Mouse (Mus musculus): ENCODE data around the gene E330017A01Rik. TPM values are rescaled to one million over a fixed set of nuclear protein-coding genes. Genes with fewer than 3 reads are reported as not detected.

E330017A01Rik gene
- polyA plus RNA-seq, 1 experiment from 2014 or later = not detected

DNA sequence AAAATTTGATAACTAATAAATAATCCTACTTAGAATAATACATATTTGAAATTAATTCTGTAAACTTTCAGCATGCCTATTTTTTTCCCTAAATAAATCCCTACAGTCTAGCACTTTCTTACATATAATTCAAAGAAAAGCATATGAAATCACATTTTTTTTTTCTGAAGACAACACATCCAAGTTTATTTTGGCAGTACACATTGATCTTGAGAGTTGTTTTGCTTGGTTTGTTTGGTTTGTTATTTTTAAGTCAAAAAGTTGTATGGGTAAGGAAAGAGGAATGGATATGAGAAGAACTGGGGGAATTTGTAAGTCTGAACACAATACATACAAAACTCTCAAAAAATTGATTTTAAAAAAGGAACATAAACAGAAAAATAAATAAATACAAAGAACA, 17.2 kb upstream of the E330017A01Rik start:
- H3K27me3 ChIP-seq (ENCODE audit: low read depth, poor library complexity, severe bottlenecking) = no peaks in the 10 kb centered on the region
- no peaks in the 10 kb centered on the region for H3K9me3 ChIP-seq (replicated peaks)
- H3K4me3 ChIP-seq = no peak overlapping the region
- no peaks in the 10 kb centered on the region for H3K36me3 ChIP-seq
- DNase-seq (ENCODE audit: low spot score) = no peak
- no peaks in the 10 kb centered on the region for H3K4me1 ChIP-seq
- no peak overlapping the region for H3K27ac ChIP-seq (replicated peaks)

DNA sequence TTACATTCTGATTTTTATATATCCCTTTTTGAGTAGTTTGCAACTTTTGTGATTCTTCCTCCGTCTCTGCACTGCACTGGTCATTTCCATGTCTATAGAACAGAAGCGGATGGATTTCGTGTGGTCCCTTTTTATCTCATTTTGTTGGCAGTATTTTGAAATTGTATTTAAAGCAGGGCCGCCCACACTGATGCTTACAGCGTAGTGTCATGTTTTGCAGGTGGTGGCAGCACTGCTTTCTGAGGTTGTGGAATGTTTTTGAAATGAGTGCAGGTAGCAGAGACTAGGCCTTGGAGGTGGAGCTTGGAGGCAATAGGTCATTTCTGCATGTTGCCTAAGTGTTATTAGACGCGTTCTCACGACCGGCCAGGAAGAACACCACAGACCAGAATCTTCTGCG, 11.4 kb upstream of the E330017A01Rik start:
- Histone ChIP-seq H3K4me3 (no peak overlapping the region), H3K9me3 (replicated peaks) (no peaks in the 10 kb centered on the region), H3K4me1 (no peaks in the 10 kb centered on the region), H3K36me3 (no peaks in the 10 kb centered on the region), H3K27me3 (ENCODE audit: low read depth, poor library complexity, severe bottlenecking) (no peaks in the 10 kb centered on the region), H3K27ac (replicated peaks) (no peak overlapping the region)
- 95% methylated on average over 10 of the region's 10 CpGs for WGBS
- DNase-seq (ENCODE audit: low spot score) = no peak

DNA sequence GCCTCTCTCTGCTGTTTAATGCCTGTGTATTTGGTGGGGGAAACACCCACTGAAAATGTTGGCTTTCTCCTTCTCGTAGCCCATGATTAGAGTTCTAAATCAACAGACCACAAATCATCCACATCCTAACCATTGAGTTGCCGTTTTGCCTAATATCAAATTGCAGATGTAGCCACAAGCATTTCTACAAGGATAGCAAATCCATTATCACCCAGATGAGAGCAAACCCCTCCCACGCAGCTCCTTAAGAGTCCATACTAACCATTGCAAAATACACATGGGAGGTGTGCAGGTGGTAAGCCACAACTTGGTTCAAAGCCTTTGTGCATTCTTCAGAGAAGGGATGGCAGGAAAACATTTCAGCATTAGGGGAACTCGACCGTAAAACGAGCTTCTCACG, 523 bp downstream of the E330017A01Rik start:
- no peaks in the 10 kb centered on the region for H3K9me3 ChIP-seq (replicated peaks)
- no peaks in the 10 kb centered on the region for H3K4me1 ChIP-seq
- H3K27ac ChIP-seq (replicated peaks) = no peak overlapping the region
- H3K27me3 ChIP-seq (ENCODE audit: low read depth, poor library complexity, severe bottlenecking) = no peaks in the 10 kb centered on the region
- H3K36me3 ChIP-seq = no peaks in the 10 kb centered on the region
- WGBS = 88% methylated on average over 7 of the region's 7 CpGs
- H3K4me3 ChIP-seq = no peak overlapping the region
- DNase-seq (ENCODE audit: low spot score) = no peak

DNA sequence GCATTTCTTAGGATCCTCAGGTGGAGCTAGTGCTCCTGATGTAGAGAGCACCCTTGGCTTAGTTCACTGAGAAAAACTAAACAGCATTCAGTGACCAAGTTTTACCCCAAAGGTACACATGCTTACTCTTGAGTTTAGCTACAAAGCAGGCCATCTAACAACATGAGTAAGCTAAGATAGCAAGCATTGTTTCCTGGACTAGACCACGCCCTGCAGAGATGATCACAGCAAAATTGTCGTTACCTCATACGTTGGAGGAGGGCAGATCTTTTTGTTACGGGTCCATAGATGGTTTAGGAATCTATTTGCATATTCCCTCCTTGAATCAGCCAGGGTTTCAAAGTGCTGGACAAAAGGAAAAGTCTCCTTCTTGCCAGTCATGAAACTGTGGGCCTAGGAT, 1.1 kb downstream of the E330017A01Rik start:
- 83% methylated on average over 4 of the region's 4 CpGs for WGBS

DNA sequence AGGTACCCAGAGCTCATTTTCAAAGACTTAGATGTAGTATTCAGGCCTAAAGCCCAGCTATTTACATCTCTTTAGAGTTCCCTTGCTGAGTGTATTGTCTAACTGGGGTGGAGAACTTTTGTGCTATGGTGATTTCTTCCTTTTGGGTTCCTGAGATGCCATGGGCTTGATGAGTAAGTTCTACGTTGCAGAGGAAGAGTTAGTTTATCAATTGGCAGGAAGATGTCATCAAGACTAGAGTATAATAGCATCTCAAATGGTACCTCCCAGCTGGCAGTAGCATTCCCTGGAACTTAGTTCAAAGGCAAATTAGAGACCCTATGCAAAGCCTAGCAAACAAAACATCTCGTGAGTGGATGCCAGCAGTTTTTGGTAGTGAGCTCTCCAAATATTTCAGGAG, 2.7 kb downstream of the E330017A01Rik start:
- Histone ChIP-seq H3K27ac (replicated peaks) (no peak overlapping the region), H3K4me1 (no peaks in the 10 kb centered on the region), H3K27me3 (ENCODE audit: low read depth, poor library complexity, severe bottlenecking) (no peaks in the 10 kb centered on the region), H3K4me3 (no peak overlapping the region), H3K36me3 (no peaks in the 10 kb centered on the region), H3K9me3 (replicated peaks) (no peaks in the 10 kb centered on the region)
- DNase-seq (ENCODE audit: low spot score) = no peak
- WGBS = 60% methylated on average over 2 of the region's 2 CpGs

More for the DNA sequence above, 1.1 kb downstream of the E330017A01Rik start:
- Histone ChIP-seq H3K9me3 (replicated peaks) (no peaks in the 10 kb centered on the region), H3K4me1 (no peaks in the 10 kb centered on the region), H3K36me3 (no peaks in the 10 kb centered on the region), H3K4me3 (no peak overlapping the region), H3K27me3 (ENCODE audit: low read depth, poor library complexity, severe bottlenecking) (no peaks in the 10 kb centered on the region), H3K27ac (replicated peaks) (no peak overlapping the region)
- DNase-seq (ENCODE audit: low spot score) = no peak

DNA sequence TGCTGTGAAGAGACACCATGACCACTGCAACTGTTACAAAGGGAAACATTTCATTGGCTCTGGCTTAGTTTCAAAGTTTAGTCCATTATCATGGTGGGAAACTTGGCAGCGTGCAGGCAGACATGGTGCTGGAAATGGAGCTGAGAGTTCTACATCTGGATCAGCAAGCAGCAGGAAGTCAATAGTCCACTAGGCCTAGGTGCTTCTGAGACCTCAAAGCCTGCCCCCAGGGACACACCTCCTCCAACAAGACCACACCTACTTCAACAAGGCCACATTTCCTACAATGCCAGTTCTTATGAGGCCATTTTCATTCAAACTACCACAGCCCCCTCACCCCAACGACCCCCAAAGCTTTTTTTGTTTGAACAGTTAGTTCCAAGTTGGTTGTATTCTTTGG, 8.8 kb downstream of the E330017A01Rik start:
- no peaks in the 10 kb centered on the region for H3K27me3 ChIP-seq (ENCODE audit: low read depth, poor library complexity, severe bottlenecking)
- H3K9me3 ChIP-seq (replicated peaks) = no peaks in the 10 kb centered on the region
- no peak overlapping the region for H3K4me3 ChIP-seq
- H3K4me1 ChIP-seq = no peaks in the 10 kb centered on the region
- H3K27ac ChIP-seq (replicated peaks) = no peak overlapping the region
- no peak for DNase-seq (ENCODE audit: low spot score)
- no peaks in the 10 kb centered on the region for H3K36me3 ChIP-seq
- WGBS = 53% methylated on average over 2 of the region's 2 CpGs

DNA sequence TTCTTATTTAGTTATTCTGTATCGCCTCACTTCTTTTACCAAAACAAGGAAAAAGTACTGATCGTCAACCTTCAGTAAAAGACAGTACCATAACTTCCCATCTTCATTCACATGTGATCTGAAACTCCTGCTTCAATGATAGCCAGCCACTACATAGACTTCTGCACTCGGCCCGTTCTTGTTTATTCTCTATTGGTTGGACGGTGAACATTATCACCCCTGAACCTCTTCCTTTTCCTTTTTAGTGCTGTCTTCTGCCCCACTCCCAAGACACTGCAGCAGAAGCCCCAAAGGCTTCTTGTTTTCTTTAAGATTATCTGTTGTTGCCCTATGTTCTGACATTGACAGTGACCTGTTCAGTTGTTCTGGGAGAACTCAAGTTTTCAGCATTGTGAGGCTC, 9.6 kb downstream of the E330017A01Rik start:
- no peak for DNase-seq (ENCODE audit: low spot score)
- Histone ChIP-seq H3K27ac (replicated peaks) (no peak overlapping the region), H3K27me3 (ENCODE audit: low read depth, poor library complexity, severe bottlenecking) (no peaks in the 10 kb centered on the region), H3K4me3 (no peak overlapping the region), H3K36me3 (no peaks in the 10 kb centered on the region), H3K9me3 (replicated peaks) (no peaks in the 10 kb centered on the region), H3K4me1 (no peaks in the 10 kb centered on the region)
- WGBS = 92% methylated on average over 5 of the region's 5 CpGs

DNA sequence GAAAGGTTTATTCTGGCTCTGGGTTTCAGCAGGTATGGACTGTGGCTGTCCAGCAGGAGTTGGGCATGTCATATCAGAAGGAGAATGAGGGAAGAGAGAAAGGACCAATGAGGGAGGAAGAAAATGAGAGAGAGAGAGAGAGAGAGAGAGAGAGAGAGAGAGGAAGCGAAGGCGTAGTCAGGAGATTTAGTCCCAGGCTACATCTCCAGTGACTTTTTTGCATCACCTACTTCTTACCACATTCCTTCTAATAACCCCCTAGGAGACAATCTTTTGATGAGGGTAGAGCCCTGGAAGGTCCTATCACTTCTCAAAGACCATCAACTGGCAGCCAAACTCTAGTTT, 10.2 kb downstream of the E330017A01Rik start:
- 88% methylated on average over 2 of the region's 2 CpGs for WGBS
- H3K4me3 ChIP-seq = no peak overlapping the region
- H3K4me1 ChIP-seq = no peaks in the 10 kb centered on the region
- H3K9me3 ChIP-seq (replicated peaks) = no peaks in the 10 kb centered on the region
- no peak for DNase-seq (ENCODE audit: low spot score)
- H3K36me3 ChIP-seq = no peaks in the 10 kb centered on the region
- no peak overlapping the region for H3K27ac ChIP-seq (replicated peaks)
- H3K27me3 ChIP-seq (ENCODE audit: low read depth, poor library complexity, severe bottlenecking) = no peaks in the 10 kb centered on the region

DNA sequence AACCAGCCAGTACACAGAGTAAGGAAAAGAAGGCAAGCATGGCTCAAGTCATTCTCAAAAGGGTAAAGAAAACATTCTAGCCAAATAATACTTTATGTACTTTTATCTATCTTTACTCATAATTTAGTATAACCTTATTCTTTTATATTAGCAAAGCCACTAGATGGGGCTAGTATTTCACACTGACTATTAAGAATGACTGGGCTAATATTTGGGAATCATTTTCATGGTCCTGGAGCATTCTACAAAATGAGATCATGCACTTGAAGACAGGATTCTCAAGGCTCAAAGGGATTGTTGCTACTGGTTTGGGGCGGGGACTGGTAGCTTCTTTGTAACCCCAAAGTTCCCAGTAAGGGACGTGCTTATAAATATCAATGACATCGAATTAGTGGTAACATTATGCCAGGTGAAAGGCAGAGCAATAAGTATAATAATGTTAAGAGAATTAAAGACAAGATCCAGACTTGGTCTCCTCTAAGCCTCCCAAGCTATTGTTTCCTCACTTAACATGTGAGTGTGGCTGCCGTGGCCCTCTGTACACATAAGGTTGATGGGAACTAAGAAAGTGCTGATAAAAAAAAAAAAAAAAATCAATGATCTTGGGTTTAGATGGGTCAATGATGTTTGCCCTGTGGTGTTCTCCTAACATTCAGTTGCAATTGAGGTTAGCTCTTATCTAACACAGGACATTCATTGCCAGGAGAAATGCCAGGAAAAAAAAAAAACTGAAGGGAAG, 10.8 kb downstream of the E330017A01Rik start:
- WGBS = 89% methylated on average over 4 of the region's 4 CpGs
- Histone ChIP-seq H3K9me3 (replicated peaks) (no peaks in the 10 kb centered on the region), H3K4me3 (no peak overlapping the region), H3K27ac (replicated peaks) (no peak overlapping the region), H3K27me3 (ENCODE audit: low read depth, poor library complexity, severe bottlenecking) (no peaks in the 10 kb centered on the region), H3K36me3 (no peaks in the 10 kb centered on the region), H3K4me1 (no peaks in the 10 kb centered on the region)
- no peak for DNase-seq (ENCODE audit: low spot score)

DNA sequence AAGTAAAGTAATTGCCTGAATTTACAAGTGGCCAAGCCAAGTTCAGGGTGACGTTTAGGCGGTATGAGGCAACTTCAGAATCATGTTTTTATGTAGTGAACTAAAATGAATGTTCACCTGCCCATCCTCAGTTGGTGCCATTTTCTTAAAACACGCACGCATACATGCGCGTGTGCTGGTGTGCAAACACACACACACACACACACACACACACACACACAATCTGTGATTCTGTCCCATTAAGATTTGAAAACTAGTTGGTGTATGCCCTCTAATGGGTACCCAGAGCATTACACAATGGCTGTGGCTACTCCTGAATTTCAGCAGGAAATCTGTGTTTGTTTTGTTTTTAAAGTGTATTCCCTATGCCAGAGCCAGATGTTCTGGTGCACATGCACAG, 14.6 kb downstream of the E330017A01Rik start:
- 93% methylated on average over 6 of the region's 6 CpGs for WGBS
- no peak for DNase-seq (ENCODE audit: low spot score)
- Histone ChIP-seq H3K4me1 (no peaks in the 10 kb centered on the region), H3K4me3 (no peak overlapping the region), H3K9me3 (replicated peaks) (no peaks in the 10 kb centered on the region), H3K36me3 (no peaks in the 10 kb centered on the region), H3K27me3 (ENCODE audit: low read depth, poor library complexity, severe bottlenecking) (no peaks in the 10 kb centered on the region), H3K27ac (replicated peaks) (no peak overlapping the region)

DNA sequence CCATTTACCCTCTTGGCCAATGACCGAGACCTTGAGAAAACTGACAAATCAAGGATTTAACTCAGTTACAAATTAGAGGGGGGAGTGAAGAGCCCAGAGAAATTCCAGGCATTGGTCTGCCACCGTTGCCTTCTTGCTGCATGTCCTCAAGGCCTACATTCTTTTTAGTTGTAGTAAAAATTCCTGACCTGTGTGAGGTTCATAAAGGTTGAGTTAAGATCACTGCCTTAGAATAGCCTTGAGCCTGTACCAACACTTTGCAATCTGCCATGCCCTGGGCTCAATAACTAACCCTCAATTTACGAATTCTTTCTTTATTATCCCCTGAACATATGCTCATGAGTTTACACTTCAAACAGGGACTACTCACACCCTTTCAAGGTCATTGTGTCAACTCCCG, 15.4 kb downstream of the E330017A01Rik start:
- WGBS = 78% methylated on average over 4 of the region's 4 CpGs
- no peak for DNase-seq (ENCODE audit: low spot score)

DNA sequence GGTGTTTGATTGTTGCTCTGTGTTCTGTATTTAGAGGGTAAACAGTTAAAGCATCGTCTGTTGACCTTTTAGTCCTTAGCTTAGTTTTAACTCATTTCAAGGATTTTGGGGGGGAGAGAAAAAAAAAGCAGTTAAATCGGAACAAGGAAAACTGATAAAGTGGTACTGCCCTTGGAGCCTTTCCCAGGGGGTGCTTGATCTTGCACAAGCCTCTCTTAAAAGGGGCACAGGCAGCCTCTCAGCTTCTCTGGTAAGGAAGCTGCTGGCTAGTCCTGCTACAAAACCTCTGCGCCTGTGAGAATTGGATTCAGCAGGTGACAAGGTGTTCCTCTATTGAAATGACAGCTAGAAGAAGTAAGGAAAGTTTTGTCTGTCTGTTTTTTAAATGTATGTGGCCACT, 16.2 kb downstream of the E330017A01Rik start:
- no peaks in the 10 kb centered on the region for H3K36me3 ChIP-seq
- no peaks in the 10 kb centered on the region for H3K27me3 ChIP-seq (ENCODE audit: low read depth, poor library complexity, severe bottlenecking)
- WGBS = 90% methylated on average over 3 of the region's 3 CpGs
- no peak overlapping the region for H3K4me3 ChIP-seq
- H3K4me1 ChIP-seq = no peaks in the 10 kb centered on the region
- DNase-seq (ENCODE audit: low spot score) = no peak
- no peak overlapping the region for H3K27ac ChIP-seq (replicated peaks)
- H3K9me3 ChIP-seq (replicated peaks) = no peaks in the 10 kb centered on the region

More for the DNA sequence above, 15.4 kb downstream of the E330017A01Rik start:
- no peaks in the 10 kb centered on the region for H3K27me3 ChIP-seq (ENCODE audit: low read depth, poor library complexity, severe bottlenecking)
- no peaks in the 10 kb centered on the region for H3K4me1 ChIP-seq
- no peaks in the 10 kb centered on the region for H3K9me3 ChIP-seq (replicated peaks)
- no peak overlapping the region for H3K4me3 ChIP-seq
- H3K36me3 ChIP-seq = no peaks in the 10 kb centered on the region
- no peak overlapping the region for H3K27ac ChIP-seq (replicated peaks)

DNA sequence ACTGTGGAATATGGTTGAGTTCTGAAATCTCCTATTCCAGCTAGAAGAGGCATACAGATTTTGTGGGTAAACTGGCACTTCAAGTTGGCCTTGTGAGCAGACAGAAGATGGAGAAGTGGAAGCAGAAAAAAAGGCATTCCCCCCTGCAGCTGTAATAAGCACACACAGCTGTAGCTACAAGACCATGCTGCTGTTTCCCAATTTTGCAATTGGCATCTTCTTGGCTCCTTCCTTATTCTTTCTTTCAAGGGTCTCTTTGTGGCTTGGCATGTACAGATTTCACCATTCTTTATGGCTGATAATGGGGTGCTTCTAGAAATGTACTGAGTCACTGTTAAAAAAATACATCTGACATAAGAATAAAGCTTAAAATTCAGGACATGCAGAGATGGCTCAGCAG, 21.2 kb downstream of the E330017A01Rik start:
- Histone ChIP-seq H3K27me3 (ENCODE audit: low read depth, poor library complexity, severe bottlenecking) (no peaks in the 10 kb centered on the region), H3K27ac (replicated peaks) (no peak overlapping the region), H3K4me3 (no peak overlapping the region), H3K4me1 (no peaks in the 10 kb centered on the region), H3K9me3 (replicated peaks) (no peaks in the 10 kb centered on the region), H3K36me3 (no peaks in the 10 kb centered on the region)
- no peak for DNase-seq (ENCODE audit: low spot score)

DNA sequence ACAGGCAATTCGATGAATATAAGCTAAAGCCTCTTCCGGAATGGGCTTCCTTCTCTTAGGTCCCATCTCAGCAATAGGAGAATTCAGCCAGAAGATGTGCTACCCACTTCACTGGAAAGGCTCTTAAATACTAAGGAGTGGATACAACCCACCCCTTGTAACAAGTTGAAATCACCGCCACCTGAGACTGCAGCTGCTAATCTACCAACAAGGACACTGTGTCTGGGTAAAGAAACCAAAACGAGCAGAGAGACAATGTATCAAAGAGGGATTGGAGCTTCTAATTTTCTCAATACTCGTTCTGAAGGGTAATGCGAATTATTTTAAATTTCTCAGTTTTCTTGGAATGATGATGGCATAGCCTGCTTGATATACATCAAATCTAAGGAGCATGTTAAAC, 21.7 kb downstream of the E330017A01Rik start, which contains the start of gene Gm813:
Gm813 (minus strand) TSS at position 101 of the 400 bp plus-strand sequence.
- Histone ChIP-seq H3K9me3 (replicated peaks) (no peaks in the 10 kb centered on the region), H3K36me3 (no peaks in the 10 kb centered on the region), H3K27ac (replicated peaks) (no peak within 1 kb of the TSS), H3K27me3 (ENCODE audit: low read depth, poor library complexity, severe bottlenecking) (no peaks in the 10 kb centered on the region), H3K4me3 (no peak within 1 kb of the TSS), H3K4me1 (no peaks in the 10 kb centered on the region)
- no peak for DNase-seq (ENCODE audit: low spot score)
- 93% methylated on average over 6 of the region's 6 CpGs for WGBS

All from midbrain, embryonic 10.5 days (tissue).